Mouse (Mus musculus): ENCODE results near the gene Mri1. TPM values are rescaled to one million over a fixed set of nuclear protein-coding genes. Genes with fewer than 3 reads are reported as not detected.

The Mri1 gene
- polyA plus RNA-seq, 1 experiment from 2014 or later = 68.9 TPM

DNA sequence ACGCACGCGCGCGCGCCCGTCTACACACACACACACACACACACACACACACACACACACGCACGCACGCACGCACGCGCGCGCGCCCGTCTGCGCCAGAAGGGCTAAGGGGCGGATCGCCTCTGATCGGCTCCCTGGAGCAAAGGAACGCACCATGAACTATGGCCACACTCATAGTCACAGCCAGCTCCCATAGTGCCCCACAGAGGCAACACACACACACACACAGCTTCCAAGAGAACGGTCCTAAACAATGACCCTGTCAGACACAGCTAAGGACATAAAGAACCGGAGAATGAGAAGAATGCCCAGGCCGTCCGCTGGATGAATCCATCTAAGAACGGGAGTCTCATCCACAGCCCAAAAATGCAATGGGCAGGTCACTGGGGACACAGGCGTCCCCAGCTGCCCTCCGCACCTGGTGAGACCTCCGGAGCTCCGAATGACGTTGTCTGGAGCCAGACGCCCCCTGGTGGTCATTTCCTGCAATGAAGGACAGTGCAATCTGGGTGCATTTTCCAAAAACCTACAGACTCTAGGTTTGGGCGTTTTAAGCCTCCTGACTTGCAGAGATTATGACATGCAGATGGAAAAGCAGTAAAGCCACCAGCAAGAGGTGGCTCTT lies 46.8 kb downstream of the Mri1 start:
- Histone ChIP-seq H3K27ac (no peak overlapping the region), H3K4me3 (replicated peaks) (no peak overlapping the region), H3K9me3 (no peaks in the 10 kb centered on the region), H3K36me3 (peaks cover 34% of the 10 kb centered on the region), H3K4me1 (peaks cover 9% of the 10 kb centered on the region; the same call in 1 of the 2 replicates), H3K9ac (no peak overlapping the region), H3K27me3 (replicated peaks) (no peaks in the 10 kb centered on the region), H3K4me2 (no peak overlapping the region)
- peak; percentile 55; the same call in 1 of the 2 replicates for ATAC-seq (ENCODE audit: insufficient read depth, low FRiP score, low read depth)
- 58% methylated on average over 34 of the region's 34 CpGs for WGBS

DNA sequence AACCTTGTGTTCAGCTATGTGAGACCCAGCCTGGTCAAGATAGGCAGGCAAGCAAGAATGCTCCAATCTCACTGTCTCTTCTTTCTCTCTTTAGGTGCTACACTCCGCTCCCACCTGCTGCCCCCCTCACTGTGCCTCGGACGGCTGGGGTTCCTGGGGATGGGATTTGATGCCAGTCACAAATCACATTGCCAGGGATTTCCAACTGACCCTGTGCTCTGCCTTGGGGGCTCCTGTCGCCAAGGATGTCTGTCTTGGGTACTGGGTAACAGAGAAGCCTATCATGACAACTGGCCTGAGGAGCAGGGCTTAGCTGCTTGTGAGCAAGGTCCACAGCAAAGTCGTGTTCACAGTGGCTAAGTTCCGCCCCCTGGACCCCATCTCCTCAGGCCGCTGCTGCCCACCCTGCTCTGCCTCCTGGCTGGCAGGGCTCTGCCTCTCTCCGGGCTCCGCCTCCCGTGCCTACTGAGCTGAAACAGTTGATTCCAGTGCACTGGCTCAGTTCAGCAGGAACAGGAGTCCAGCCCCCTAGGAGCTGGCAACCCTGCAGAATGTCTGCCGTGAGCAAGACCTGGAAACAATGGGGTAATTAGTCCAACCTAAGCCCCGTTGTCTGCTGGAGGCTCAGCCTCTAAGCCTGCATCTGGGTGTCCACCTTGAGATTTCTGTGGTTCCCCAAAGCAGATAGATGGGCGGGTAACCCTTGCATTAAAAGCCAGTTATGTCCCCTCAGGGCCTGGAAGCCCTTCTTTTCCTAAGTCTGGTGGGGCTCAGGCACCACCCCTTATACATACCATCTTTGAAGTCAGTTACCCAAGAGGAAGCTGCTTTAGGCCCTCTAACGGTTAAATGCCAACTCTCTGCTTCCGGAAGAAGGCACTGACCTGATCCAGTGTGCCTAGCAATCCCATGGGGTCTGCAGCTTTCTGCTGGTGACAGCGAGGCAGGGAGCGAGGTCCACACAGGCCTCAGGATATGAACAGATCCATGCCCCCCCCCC lies 48.4 kb downstream of the Mri1 start:
- H3K9me3 ChIP-seq = no peaks in the 10 kb centered on the region
- H3K27ac ChIP-seq = peak overlapping the region; percentile 67
- 61% methylated on average over 17 of the region's 17 CpGs for WGBS
- H3K27me3 ChIP-seq (replicated peaks) = no peaks in the 10 kb centered on the region
- ATAC-seq (ENCODE audit: insufficient read depth, low FRiP score, low read depth) = no peak
- peaks cover 15% of the 10 kb centered on the region; the same call in 1 of the 2 replicates for H3K4me1 ChIP-seq
- H3K9ac ChIP-seq = no peak overlapping the region
- H3K36me3 ChIP-seq = peaks cover 40% of the 10 kb centered on the region
- H3K4me3 ChIP-seq (replicated peaks) = no peak overlapping the region
- no peak overlapping the region for H3K4me2 ChIP-seq

DNA sequence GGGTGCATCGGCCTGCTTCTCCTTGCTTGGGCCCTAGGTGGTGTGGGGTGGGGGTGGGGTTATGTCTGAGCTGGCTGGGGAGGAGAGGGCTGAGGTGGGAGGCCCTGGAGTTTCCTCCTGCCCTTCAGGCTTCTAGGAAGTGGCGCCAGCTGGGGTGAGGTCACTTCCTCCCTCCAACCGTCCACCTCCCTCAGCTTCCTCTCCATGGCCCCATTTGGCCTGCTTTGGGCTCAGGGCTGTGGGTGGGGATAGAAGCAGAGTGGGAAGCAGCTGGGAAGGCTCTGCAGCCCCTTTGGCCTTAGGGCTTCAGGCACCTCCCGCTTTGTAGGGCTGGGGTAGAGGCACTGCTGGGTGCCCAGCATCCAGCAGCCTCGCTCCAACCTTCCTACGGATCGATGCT lies 49.3 kb downstream of the Mri1 start:
- peak overlapping the region; percentile 67 for H3K27ac ChIP-seq
- 59% methylated on average over 7 of the region's 7 CpGs for WGBS
- peaks cover 17% of the 10 kb centered on the region; the same call in 1 of the 2 replicates for H3K4me1 ChIP-seq
- H3K4me2 ChIP-seq = 0 out of 2 replicates have a peak overlapping the region, but pooled peaks have one; percentile 25
- H3K9ac ChIP-seq = no peak overlapping the region
- H3K4me3 ChIP-seq (replicated peaks) = no peak overlapping the region
- no peaks in the 10 kb centered on the region for H3K9me3 ChIP-seq
- peaks cover 37% of the 10 kb centered on the region for H3K36me3 ChIP-seq
- H3K27me3 ChIP-seq (replicated peaks) = no peaks in the 10 kb centered on the region
- no peak for ATAC-seq (ENCODE audit: insufficient read depth, low FRiP score, low read depth)

DNA sequence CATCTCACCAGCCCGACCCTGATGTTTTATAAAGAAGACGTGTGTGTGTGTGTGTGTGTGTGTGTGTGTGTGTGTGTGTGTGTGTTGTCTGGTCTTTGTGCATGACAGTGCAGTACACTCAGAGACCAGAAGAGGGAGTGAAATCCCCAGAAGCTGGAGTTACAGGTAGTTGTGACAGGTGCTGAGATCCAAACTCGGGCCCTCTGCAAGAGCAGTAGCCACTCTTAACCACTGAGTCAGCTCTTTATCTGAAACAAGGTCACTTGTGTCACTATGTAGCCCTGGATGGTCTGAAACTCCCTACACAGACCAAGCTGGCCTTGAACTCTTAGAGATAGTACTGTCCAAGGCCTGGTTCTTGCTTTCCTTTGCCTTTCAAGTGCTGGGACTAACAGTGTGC lies 50.5 kb downstream of the Mri1 start:
- peaks cover 30% of the 10 kb centered on the region for H3K36me3 ChIP-seq
- ATAC-seq (ENCODE audit: insufficient read depth, low FRiP score, low read depth) = no peak
- no peak overlapping the region for H3K4me2 ChIP-seq
- no peaks in the 10 kb centered on the region for H3K9me3 ChIP-seq
- H3K9ac ChIP-seq = no peak overlapping the region
- H3K27ac ChIP-seq = no peak overlapping the region
- 92% methylated on average over 3 of the region's 3 CpGs for WGBS
- H3K4me3 ChIP-seq (replicated peaks) = no peak overlapping the region
- H3K27me3 ChIP-seq (replicated peaks) = no peaks in the 10 kb centered on the region
- H3K4me1 ChIP-seq = peaks cover 28% of the 10 kb centered on the region

DNA sequence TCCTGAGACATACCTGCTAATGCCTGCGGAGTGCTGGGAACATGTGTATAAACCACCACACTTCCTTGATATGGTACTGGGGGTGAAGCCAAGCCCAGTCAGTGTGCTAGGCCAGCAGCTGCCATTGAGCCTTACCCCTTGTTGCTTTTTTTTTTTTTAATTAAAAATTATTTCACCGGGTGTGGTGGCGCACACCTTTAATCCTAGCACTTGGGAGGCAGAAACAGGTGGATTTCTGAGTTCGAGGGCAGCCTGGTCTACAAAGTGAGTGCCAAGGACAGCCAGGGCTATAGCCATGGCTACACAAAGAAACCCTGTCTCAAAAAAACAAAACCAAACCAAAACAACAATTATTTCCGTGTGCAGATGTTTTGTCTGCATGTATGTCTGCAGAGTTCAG lies 52.1 kb downstream of the Mri1 start:
- no peaks in the 10 kb centered on the region for H3K27me3 ChIP-seq (replicated peaks)
- 91% methylated on average over 5 of the region's 5 CpGs for WGBS
- H3K27ac ChIP-seq = no peak overlapping the region

DNA sequence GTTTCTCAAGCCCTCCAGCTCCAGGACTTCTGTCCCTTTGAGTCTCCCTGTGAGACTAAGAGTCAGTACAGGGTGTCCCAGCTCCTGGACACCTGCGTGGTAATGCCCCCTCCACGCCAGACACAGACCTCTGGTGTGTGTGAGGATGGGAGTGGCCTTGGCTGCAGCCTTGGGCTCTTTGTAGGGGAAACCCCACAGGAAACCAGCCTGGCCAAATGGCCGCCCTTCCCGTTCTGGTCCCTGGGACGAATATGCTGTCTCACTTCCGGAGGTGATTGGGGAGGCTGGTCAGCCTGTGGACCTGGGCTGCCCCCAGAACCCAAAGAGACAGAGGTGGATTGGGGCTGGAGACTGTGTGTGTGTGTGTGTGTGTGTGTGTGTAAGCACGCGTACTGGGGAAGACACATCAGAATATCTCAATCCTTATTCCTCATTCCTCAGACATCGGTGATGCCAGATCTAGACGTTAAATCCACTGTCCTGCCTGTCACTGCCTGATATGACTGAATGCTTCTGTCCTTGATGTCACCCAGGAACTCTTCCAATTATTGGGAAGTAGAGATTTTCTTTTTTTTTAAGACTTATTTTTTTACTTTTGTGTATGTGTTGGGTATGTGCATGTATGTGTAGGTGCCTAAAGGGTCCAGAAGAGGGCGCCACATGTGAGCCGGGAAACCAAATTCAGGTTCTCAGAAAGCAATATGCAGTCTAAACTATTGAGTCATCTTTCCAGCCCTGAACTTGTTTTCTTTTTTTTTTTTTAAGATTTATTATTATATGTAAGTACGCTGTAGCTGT lies 53.0 kb downstream of the Mri1 start:
- Histone ChIP-seq H3K4me2 (peak overlapping the region; percentile 91), H3K4me3 (replicated peaks) (peak overlapping the region; percentile 76), H3K4me1 (peaks cover 43% of the 10 kb centered on the region), H3K36me3 (peaks cover 18% of the 10 kb centered on the region), H3K27me3 (replicated peaks) (no peaks in the 10 kb centered on the region), H3K9me3 (no peaks in the 10 kb centered on the region), H3K27ac (peak overlapping the region; percentile 97), H3K9ac (peak overlapping the region; percentile 55)
- peak; percentile 6; the same call in 1 of the 2 replicates for ATAC-seq (ENCODE audit: insufficient read depth, low FRiP score, low read depth)
- WGBS = 40% methylated on average over 13 of the region's 13 CpGs

More for the DNA sequence above, 52.1 kb downstream of the Mri1 start:
- no peak for ATAC-seq (ENCODE audit: insufficient read depth, low FRiP score, low read depth)
- Histone ChIP-seq H3K4me1 (peaks cover 34% of the 10 kb centered on the region), H3K4me3 (replicated peaks) (no peak overlapping the region), H3K4me2 (no peak overlapping the region), H3K9me3 (no peaks in the 10 kb centered on the region), H3K9ac (no peak overlapping the region), H3K36me3 (peaks cover 24% of the 10 kb centered on the region)

DNA sequence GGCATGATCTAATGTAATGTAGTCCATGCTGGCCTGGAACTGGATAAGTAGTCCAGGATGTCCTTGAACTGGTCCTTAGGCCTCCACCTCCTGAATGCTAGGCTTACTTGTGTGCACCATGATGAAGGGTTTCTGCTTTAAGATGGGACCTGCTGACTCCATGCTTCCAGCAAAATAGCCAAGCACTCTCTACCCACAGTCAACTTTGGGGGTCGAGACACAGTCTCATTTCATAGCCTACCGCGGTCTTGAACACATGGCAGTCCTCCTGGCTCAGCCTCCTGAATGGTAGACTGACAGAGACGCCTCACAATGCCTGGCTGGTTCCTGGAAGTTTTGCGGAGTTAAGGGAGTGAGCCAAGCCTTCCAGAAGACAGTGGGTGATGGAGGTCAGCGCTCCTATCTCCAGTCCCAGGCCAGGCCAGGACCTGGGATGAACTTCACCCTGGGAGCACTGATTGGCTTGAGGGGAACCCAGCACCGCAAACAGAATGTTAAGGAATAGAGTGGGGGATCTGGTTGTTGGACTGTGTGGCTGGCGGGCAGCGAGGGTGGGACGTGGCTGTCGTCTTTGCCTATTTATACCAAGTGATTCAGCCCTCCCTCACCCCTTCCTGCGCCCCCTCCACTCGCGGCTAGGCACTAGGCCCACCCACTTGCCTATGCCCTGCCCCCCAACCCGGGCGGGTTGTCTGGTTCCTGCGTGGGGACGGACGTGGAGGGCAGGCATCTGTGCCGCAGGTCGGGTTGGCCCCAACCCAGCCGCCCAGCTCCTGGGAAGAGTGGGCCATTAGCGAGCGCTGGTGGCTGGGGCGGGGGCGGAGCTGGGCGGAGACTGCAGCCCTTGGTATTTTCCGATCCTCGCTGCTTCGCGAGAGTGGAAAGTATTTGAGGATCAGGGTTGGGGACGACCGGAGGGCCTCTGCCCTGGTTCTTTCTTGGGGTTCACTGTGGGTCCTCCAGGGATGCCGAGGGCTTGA lies 53.9 kb downstream of the Mri1 start:
- Histone ChIP-seq H3K4me2 (peak overlapping the region; percentile 91), H3K36me3 (peaks cover 18% of the 10 kb centered on the region), H3K27ac (peak overlapping the region; percentile 97), H3K4me1 (peaks cover 52% of the 10 kb centered on the region), H3K4me3 (replicated peaks) (peak overlapping the region; percentile 76), H3K27me3 (replicated peaks) (no peaks in the 10 kb centered on the region), H3K9ac (peak overlapping the region; percentile 55), H3K9me3 (no peaks in the 10 kb centered on the region)
- peak; percentile 35; the same call in 1 of the 2 replicates for ATAC-seq (ENCODE audit: insufficient read depth, low FRiP score, low read depth)
- 7% methylated on average over 34 of the region's 34 CpGs for WGBS

DNA sequence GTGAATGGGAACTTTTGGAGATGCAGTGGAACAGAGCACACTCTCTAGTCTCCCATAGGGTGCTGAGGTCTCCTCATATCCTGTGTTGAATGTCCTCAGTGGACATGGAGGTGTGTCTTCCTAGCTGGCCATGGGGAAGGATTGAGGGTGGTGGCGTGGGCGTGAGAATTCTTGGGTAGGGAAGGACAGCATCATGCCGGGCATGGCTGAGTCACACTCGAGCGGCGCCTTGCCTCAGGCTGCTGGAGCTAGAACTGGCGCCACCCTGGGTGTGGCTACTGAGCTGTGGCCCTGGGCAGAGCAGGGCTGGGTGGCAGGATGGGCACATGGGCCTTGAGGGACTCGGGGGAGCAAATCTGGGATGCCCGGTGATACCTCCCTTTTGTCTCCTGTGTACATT lies 54.7 kb downstream of the Mri1 start:
- H3K9ac ChIP-seq = no peak overlapping the region
- peak overlapping the region; percentile 91 for H3K4me2 ChIP-seq
- H3K4me3 ChIP-seq (replicated peaks) = peak overlapping the region; percentile 76
- H3K36me3 ChIP-seq = peaks cover 16% of the 10 kb centered on the region
- peak overlapping the region; percentile 97 for H3K27ac ChIP-seq
- H3K9me3 ChIP-seq = no peaks in the 10 kb centered on the region
- no peaks in the 10 kb centered on the region for H3K27me3 ChIP-seq (replicated peaks)
- no peak for ATAC-seq (ENCODE audit: insufficient read depth, low FRiP score, low read depth)
- H3K4me1 ChIP-seq = peaks cover 53% of the 10 kb centered on the region
- 68% methylated on average over 9 of the region's 9 CpGs for WGBS

DNA sequence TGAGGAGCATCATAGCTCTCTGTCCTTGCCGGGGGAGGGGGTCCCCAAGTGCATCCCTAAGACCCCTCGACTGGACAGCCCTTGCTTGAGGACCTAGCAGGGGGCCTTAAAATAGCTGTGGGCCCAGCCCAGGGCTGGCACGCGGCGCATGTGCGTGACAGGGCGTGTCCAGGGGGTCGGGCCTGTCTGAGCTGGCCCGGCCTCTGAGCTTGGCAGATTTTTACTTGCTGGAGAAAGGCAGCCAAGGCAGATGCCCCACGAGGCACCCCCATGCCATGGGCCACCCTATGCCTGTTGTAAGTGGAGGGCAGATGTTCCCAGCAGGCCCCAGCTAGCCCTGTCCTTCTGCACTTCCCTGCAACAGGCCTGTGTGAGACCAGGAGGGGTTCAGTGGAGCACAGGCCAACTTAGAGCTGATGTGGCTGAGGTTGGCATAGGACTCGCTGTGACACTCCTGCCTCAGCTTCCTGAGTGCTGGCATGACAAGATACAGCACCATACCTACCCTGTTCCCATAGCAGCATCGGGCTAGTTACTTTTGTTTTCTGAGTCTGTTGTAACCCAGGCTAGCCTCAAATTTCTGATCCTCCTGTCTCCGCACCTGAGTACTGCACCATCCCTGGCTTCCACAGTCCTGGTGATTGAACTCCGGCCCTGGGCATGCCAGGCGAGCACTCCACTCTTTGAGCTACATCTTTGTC lies 55.4 kb downstream of the Mri1 start:
- peak overlapping the region; percentile 69 for H3K9ac ChIP-seq
- no peaks in the 10 kb centered on the region for H3K27me3 ChIP-seq (replicated peaks)
- H3K36me3 ChIP-seq = peaks cover 10% of the 10 kb centered on the region
- H3K4me3 ChIP-seq (replicated peaks) = peak overlapping the region; percentile 76
- H3K4me2 ChIP-seq = peak overlapping the region; percentile 91
- ATAC-seq (ENCODE audit: insufficient read depth, low FRiP score, low read depth) = no peak
- H3K27ac ChIP-seq = peak overlapping the region; percentile 97
- 33% methylated on average over 15 of the region's 15 CpGs for WGBS
- peaks cover 50% of the 10 kb centered on the region for H3K4me1 ChIP-seq
- H3K9me3 ChIP-seq = no peaks in the 10 kb centered on the region
